Mouse (Mus musculus): ENCODE data around the gene Eef2k.
"Not testable (repeated sequence)": the region's sequence is repeated elsewhere in the genome, so short reads cannot be mapped to it uniquely, and the experiment has no call there.

The Eef2k gene

DNA sequence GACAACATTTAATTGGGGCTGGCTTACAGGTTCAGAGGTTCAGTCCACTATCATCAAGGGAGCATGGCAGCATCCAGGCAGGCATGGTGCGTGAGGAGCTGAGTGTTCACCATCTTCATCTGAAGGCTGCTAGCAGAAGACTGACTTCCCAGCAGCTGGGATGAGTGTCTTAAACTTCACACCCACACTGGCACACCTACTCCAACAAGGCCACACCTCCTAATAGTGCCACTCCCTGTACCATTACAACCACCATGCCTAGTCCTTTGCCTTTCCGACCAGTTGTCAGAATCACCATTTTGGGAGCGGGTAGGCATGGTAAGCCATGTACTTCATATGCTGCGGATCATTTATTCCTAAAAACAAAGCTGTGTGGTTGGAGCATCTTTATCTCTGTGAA lies 38.1 kb downstream of the Eef2k start:
- no peak for DNase-seq (ENCODE audit: low spot score in 2 of 2)

DNA sequence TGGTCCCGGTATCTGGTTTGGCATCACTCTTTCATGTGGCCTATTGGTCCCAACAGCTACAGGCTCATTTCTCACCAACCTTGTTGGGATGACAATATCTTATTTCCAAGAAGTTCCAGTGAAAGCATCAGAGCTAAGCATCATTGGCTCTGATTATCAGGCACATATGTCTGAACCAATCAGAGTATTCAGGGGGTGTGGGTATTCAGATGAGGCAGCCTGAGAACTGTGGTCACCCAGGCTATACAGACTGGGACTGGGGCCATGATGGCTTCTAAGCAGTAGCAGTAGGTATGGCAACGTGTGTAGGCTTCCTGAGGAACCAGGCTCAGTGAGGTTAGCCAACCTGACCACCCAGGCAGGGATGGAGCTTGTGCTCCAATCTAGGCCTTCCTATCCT lies 38.8 kb downstream of the Eef2k start:
- no peak for DNase-seq (ENCODE audit: low spot score in 2 of 2)

DNA sequence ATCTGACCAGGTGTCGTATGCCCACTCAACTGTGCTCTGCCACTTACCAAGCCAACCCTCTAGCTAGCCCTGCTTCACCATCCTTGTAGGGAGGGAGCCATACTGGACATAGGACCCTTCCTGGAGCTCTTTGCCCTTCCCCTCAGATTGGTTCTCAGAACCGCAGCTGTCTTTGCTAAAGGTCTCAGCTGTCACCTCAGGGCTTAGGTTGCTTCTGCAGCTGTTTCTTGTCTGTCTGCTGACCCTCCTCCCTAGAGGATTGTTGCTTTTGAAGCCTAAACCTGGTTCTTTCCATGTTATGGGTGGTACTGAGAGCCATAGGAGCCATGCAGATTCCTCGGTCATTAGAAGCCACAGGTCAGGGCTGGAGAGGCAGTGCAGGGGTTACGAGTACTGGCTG lies 40.0 kb downstream of the Eef2k start:
- no peak for DNase-seq (ENCODE audit: low spot score in 2 of 2)

DNA sequence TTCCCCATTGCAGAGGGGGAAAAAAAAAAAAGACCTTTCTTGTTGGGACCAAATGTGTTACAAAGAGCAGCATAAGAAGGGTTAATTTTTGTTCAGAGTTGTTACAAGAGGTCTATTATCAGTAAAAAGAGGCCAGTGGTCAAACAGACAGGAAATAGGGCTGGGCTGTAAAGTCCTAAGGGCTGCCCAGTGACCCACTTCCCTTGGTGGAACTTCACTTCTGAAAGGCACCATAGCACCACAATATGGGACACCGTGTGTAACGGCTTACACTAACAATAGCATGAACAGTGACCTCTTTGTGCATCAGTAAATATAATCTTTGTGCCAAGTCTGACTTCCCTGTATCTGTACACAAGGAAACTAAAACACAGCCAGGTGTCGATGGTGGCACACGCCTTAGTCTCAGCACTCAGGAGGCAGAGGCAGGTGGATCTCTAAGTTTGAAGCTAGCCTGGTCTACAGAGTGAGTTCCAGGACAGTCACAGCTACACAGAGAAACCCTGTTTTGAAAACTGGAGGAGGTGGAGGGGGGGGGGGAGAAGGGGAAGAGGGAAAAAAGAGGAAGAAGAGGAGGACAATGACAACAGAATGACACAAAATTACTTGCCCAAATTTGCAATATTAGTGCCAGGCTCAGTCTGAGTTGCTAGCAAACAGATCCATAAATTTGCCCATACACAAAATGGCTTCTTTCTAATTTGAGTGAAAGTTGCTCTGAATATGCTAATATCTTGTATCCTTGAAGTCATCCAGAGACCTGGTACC lies 41.1 kb downstream of the Eef2k start:
- no peak for DNase-seq (ENCODE audit: low spot score in 2 of 2)

DNA sequence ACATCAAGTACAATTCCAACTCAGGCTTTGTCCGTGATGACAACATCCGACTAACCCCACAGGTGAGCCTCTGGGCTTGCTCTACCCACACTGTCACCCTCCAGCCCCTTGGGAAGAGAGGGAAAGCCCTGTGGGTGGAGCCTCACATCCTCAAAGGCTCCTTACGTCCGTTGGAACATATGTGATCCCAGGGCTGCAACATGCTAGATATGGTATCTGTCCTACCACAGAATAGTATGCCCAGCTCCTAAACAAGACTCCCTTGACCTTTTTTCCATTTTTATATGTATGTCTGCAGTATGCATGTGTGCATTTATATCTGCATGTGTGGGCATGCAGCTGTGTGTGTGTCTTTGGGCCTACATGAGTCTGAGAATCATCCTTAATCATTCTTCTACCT lies 42.1 kb downstream of the Eef2k start:
- no peak for DNase-seq (ENCODE audit: low spot score in 2 of 2)

DNA sequence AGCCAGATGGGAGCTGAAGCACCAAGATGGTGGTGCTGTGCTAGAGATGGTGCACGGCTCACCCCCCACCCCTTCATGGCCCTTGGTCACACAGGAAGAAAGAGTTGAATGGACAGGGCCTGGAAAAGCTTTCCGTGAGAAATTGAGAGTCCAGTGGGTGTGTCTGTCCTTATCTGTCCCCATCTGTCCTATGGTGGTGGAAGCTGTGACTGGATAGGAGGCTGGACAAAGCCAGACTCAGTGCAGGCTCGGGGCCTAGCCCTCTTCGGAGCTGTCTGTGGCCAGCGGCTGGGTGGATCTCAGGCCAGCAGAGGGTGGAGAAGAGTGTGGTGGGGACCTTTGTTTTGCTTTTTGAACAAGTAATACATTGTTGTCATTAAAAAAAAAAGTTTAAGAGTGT lies 50.5 kb downstream of the Eef2k start:
- DNase-seq (ENCODE audit: low spot score in 2 of 2): no peak

DNA sequence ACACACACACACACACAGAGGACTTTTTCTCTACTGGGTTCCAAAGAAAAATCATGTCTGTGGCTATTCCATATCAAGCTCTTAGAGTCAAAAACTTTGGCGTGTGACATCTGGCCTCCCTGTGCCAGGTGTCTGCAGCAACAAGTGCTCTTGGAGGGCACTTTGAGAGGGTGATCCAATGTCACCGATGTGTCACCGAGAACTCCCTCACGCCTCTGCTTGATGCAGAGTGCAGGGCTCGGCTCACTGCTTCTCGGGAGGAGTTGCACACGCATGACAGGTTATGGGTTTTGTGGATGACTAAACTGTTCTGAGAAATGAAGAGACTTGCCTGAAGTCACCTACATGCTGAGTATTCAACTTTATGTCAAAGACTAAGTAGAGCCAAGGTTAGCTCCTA lies 54.4 kb downstream of the Eef2k start:
- no peak for DNase-seq (ENCODE audit: low spot score in 2 of 2)

DNA sequence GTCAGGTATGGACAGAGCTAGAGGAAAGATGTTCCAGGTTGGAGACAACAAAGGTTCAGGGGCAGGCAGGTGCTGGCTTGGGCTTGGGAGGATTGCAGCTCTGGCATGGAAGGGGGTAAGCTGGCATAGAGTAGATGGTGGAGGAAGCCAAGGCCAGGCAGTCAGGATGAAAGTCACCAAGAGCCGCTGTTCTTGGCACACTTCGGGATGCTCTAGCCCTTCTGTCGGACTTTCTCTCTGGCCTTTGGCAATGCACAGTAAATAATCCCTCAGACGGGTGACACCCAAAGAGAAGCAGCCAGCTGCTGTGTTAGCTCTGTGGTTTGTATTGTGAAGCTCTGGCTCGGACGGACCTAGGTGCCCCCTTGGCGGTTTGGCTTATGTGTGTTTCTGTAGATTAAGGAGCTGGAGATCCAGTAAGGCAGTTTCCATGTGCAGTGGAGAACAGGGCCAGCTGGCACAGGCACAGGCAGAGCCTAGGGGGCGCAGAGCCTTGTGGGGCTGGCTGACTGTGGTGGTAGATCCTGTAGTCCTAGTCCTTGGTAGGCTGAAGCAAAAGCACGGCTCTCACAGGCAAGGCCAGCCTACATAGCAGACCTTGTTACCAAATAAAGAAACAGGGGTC lies 55.2 kb downstream of the Eef2k start:
- DNase-seq (ENCODE audit: low spot score in 2 of 2): no peak

DNA sequence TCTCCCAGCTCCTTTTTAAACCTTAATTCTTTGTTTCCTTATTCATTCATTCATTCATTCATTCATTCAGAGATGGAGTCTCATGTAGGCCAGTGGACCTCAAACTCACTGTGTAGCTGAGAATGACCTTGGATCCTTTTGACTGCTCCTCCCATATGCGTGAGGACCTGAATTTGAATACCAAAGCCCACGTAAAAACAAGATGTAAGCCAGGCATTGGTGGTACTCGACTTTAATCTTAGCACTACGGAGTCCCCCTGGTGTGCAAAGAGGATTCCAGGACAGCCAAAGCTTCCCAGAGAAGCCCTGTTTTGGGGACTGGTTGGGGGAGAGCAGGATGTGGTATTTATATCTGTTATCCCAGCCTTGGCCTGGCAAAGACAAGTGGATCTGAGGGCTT lies 57.6 kb downstream of the Eef2k start:
- no peak for DNase-seq (ENCODE audit: low spot score in 2 of 2)

DNA sequence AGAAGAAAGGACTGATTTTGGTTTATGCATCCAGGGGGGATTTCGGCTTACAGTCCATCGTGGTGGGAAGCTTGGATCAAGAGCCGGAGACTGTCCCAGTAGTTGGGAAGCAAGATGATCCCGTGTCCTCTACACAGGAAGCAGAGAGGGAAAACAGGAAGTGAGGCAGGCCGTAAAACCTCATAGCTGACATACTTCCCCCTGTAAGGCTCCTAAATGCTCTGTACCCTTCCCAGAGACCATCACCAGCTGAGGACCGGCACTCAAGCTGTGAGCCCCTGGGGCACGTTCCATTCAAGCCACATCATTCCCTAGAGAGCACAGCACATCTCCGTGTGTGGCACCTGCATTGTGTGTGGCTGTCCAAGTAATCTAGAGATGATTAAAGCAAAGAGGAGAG lies 59.1 kb downstream of the Eef2k start:
- no peak for DNase-seq (ENCODE audit: low spot score in 2 of 2)

DNA sequence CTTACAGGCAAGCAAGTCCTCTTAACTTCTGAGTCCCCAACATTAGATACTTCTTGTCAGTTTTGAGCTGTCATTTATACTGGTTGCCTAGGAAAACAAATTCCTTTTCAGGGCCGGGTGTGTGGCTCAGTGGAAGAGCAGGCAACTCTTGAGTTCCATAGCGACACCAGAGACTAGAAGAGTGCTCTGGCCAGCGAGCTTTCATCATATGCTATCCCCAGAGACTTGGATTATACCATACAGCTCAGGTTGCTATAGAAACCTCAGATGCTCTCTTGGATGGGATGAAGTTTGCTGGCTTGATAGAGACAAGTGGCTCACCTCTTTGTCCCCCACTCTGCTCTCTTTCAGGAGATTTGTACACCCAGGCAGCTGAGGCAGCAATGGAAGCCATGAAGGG lies 60.3 kb downstream of the Eef2k start:
- DNase-seq (ENCODE audit: low spot score in 2 of 2): no peak

DNA sequence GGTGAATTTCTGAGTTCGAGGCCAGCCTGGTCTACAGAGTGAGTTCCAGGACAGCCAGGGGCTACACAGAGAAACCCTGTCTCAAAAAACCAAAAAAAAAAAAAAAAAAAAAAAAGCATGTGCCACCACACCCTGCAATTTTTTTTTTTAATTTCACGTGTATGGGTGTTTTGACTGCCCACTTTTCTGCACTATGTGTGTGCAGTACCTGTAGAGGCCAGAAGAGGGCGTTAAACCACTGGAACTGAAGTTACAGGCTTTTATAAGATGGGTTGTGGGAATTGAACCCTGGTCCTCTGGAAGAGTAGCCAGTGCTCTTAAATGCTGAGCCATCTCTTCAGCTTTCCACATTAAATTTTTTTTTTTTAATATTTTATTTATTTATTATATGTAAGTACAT lies 67.5 kb downstream of the Eef2k start:
- DNase-seq (ENCODE audit: low spot score in 2 of 2): not testable (repeated sequence)

DNA sequence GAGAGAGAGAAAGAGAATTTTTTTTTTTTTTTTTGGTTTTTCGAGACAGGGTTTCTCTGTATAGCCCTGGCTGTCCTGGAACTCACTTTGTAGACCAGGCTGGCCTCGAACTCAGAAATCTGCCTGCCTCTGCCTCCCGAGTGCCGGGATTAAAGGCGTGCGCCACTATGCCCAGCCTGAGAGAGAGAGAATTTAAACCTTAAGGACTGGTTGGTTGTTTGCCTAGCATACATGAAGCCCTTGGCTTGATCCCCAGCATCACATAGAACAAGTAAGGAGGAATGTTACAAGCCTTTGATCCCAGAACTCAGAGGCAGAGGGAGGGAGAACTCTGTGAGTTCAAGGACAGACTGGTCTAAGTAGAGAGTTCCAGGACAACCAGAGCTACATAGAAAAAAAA lies 68.6 kb downstream of the Eef2k start:
- not testable (repeated sequence) for DNase-seq (ENCODE audit: low spot score in 2 of 2)

DNA sequence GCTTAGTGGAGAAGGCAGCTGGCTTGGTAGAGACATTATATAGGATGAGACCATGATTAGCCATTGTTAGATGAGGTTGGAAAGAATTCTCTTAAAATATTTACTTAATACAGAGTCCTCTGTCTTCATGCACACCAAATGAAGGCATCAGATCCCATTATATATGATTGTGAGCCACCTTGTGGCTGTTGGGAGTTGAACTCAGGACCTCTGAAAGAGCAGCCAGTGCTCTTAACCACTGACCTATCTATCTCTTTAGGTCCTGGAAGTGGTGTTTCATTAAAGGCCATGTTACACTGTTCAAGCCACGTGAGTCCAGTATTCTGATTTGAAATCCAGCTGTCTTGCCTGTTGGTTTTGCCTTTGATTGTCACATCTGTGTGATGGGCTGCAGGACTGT lies 70.7 kb downstream of the Eef2k start:
- no peak for DNase-seq (ENCODE audit: low spot score in 2 of 2)

DNA sequence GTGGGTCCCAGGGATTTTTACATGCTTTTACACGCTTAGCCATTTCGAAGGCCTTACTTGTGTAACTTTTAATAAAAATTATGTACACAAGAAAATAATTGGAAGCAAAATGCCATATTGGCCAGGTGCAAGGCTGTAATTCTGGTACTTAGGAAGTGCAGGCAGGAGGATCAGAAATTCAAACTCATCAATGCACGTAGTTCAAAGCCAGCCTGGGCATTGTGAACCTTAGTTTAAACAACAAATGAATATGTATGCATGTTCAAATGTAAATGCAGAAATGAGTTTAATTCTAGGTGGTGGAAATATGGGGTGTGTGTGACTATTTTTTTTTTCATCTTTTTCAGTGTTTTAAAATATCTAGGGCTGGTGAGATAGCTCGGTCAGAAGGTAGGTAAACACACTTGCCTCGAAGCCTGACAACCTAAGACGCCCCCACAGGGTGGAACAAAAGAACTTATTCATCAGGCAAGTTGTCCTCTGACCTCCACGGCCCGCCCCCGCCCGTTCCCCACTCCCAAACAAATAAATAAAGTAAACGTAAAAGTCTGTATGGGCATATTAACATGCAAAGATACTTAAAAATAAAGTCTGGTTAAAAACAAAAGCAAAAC lies 73.7 kb downstream of the Eef2k start:
- no peak for DNase-seq (ENCODE audit: low spot score in 2 of 2)

DNA sequence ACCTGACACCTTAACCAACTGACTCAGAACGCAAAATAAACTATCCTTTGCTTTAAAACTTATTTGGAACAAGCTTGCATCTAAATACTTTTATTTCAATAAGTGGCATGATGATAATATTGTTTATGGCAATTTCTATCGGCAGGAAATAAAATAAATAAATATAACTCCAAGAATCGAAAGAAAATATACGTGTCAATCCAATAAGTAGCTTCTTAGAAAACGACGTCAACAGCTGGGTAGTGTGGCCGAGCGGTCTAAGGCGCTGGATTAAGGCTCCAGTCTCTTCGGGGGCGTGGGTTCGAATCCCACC lies 74.6 kb downstream of the Eef2k start:
- no peak for DNase-seq (ENCODE audit: low spot score in 2 of 2)

DNA sequence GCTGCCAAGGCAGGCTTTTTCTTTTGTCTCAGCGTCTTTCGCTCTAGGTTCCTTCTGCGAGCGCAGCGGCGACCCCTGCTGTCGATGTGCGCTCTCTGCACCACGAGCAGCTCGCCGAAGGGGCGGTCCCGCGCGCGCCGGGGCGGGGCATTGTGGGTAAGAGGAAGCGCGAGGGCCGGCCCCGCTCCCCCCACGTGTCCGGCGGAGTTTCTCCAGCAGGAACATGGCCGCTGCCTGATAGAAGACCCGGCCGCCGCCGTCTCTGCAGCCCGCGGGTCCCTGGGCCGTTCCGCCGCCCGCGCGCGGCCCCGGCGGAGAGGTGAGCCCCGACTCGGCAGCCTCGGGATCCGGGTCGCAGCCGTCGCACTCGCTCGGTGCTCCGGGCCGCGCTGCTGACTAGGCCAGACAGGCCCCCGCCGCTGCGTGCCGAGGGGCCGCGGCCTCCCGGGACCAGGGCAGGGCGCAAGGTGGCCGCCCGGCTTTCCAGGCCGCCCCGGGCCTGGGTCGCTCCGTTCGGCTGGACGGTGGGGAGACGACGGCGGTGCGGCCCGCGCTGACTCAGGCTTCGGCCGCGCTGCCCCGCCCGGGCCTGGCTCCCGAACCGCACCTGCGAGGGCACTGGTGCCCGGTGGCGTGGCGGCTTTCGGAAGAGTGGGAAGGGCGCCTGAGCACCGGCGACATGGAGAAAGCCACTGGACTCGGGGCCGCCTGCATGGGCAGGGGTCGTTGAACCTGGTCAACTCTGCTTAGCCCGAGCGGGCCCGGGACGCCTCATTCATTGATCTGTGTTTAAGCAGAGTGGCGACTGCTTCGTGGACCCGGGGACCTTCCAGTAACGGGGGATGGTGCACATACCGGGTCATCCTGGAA lies 75.2 kb downstream of the Eef2k start, which contains the start of gene Polr3e:
Gene Polr3e, plus strand, starts transcription at position 153 of the 870 bp plus-strand sequence.
- peak; percentile 100 for DNase-seq (ENCODE audit: low spot score in 2 of 2)

DNA sequence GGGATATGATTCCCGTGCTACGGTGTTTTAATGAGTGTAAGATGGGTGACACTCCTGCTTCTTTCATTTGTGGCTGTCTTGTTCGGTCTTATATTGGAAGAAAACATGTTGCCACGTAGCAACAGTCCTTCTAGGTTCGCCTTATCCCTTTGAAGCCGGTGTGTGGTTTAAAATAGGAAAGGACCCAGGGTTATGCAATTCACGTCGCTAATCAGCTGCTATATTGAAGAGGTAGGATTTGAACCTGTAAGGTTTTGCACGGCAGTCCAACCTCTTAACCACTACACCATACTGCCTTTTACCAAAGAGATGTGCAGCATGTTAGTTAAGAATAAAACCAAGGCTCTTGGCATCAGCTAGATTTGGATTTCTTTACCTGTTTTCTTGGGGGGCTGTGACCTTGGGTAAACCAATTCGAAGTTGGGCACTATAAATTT lies 75.9 kb downstream of the Eef2k start:
- DNase-seq (ENCODE audit: low spot score in 2 of 2): peak; percentile 39 to 77

DNA sequence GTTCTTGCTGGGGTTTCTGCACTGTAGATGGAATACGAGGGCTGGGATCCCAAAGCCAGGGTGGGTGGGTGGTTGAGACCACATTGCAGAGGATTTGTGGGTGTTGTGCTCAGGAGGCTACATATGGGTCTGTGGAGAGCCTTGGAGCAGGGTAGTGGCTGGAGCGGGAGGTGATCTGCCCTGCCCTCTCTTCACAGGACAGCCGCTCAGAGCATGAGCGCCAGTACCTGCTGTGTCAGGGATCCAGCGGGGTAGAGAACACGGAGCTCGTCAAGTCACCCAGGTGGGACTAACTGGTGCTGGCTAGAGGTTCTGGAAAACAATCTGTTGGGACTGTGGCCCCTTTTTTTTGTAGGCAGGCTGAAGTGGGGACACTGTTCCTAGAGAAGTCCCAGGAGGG lies 90.5 kb downstream of the Eef2k start:
- DNase-seq (ENCODE audit: low spot score in 2 of 2): no peak

DNA sequence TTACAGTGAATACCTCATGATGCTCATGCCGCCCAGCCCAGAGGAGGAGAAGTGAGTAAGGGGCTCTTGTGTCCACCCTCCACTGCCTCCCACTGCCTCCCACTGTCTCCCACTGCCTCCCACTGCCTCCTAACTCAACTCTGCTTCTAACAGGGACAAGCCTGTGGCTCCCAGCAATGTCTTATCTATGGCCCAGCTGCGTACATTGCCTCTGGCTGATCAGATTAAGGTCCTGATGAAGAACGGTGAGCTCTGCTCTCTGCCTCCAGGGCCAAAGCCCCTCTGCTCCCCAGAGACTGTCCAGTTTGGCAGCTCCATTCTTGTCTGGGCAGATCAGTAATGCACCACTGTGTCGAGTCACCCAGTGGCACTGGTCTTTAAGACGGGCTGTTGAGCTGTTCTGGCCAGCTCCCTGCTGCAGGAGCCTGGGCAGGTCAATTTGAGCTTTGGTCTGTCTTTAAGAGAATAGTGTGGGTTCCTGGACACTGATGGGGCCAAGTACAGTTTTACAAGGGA lies 91.1 kb downstream of the Eef2k start:
- DNase-seq (ENCODE audit: low spot score in 2 of 2): no peak

DNA sequence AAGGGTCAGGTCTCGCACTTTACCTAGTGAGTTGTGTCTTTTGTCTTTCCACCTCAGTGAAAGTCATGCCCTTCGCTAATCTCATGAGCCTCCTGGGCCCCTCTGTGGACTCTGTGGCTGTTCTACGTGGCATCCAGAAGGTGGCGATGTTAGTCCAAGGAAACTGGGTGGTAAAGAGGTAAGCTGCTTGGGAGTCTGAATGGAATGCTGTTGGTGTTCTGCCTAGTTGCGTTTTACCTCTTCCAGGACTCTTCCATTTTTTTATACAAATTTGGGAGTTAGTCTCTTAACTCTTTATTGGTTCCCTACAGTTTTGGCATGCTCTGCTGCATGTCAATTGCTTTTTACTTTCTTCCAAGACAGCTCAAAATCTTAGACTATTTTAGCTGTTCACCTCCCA lies 92.1 kb downstream of the Eef2k start:
- DNase-seq (ENCODE audit: low spot score in 2 of 2): peak; percentile 44 to 62

DNA sequence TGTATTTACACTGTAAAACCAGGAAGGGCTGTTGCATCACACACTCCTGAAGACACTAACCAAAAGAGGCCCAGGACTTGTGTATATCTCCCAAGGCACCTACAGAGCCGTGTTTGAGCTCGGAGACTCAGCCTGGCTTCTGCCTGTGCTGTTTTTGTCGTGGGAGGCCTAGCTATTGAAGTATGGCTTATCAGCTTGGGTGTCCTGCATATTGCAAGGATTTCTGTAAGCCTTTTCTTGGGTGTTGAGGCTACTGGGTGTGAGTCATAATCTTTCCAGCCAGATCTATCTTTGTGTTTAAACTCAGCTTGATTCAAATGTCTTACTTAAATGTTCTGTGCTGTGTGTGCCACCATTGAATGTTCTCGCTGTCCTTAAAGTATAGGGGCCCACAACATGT lies 93.9 kb downstream of the Eef2k start:
- DNase-seq (ENCODE audit: low spot score in 2 of 2): peak in 1 of 2 experiments; percentile 51
